Mouse (Mus musculus) liver, postnatal 0 days (tissue): ENCODE results near the gene Cerkl. TPM values are rescaled to one million over a fixed set of nuclear protein-coding genes. Genes with fewer than 3 reads are reported as not detected.

Experiments used
- ATAC-seq: fragments of 200-750 bp; cut with Nextera tagmentation; 2 replicates; pipeline ENCODE4 v1.8.0; 2017; ENCODE audit warnings: mild to moderate bottlenecking, moderate library complexity
- DNase-seq: peaks from one replicate; pipeline ENCODE4 v3.0.0-alpha.2; 2016
- H3K27ac ChIP-seq: fragments of 300-500 bp; sonication (generic); 2 replicates; pipeline ENCODE4 v1.5.1; 2014; ENCODE audit warnings: antibody characterized with exemption, moderate library complexity, mild to moderate bottlenecking, low read depth
- H3K27me3 ChIP-seq: fragments of 300-500 bp; sonication (generic); 2 replicates; pipeline ENCODE4 v1.6.1; 2014; ENCODE audit warnings: low read length, control low read depth, mixed read lengths; ENCODE audit not compliant: insufficient read depth
- H3K36me3 ChIP-seq: fragments of 300-500 bp; sonication (generic); replicated peaks from 2 replicates; pipeline ENCODE4 v1.6.1; 2014; ENCODE audit warnings: mild to moderate bottlenecking, control low read depth, low read length, moderate library complexity, mixed read lengths; ENCODE audit not compliant: insufficient read depth
- H3K4me1 ChIP-seq: fragments of 300-500 bp; sonication (generic); 2 replicates; pipeline ENCODE4 v1.6.1; 2014; ENCODE audit warnings: antibody characterized with exemption, mild to moderate bottlenecking, control low read depth; ENCODE audit not compliant: insufficient read depth
- H3K4me2 ChIP-seq: fragments of 300-500 bp; sonication (generic); 2 replicates; pipeline ENCODE4 v1.6.1; 2014; ENCODE audit warnings: low read depth, mild to moderate bottlenecking, low read length, moderate library complexity, mixed read lengths
- H3K4me3 ChIP-seq: fragments of 300-500 bp; sonication (generic); 2 replicates; pipeline ENCODE4 v1.5.1; 2014; ENCODE audit warnings: low read depth, low read length
- H3K9ac ChIP-seq: fragments of 300-500 bp; sonication (generic); replicated peaks from 2 replicates; pipeline ENCODE4 v1.6.1; 2014; ENCODE audit warnings: mild to moderate bottlenecking, moderate library complexity
- H3K9me3 ChIP-seq: fragments of 300-500 bp; sonication (generic); 2 replicates; pipeline ENCODE4 v1.6.1; 2016; ENCODE audit warnings: mild to moderate bottlenecking, control low read depth, low read length, mixed read lengths
- CTCF ChIP-seq: sonication (generic); IDR thresholded peaks from 2 replicates; pipeline ENCODE4 v1.5.1; 2016; ENCODE audit warnings: antibody characterized with exemption, low read depth
- EP300 ChIP-seq: IDR thresholded peaks from 2 replicates; pipeline ENCODE4 v1.6.1; 2016; ENCODE audit warnings: antibody characterized with exemption, low read depth, mild to moderate bottlenecking
- WGBS: fragments of 180-500 bp; shearing (Covaris S2); extraction: QIAGEN DNeasy Blood & Tissue Kit; methylation state at CpG from one replicate; pipeline ENCODE4 v1.1.7; 2014; ENCODE audit not compliant: insufficient replicate concordance; 5-methylcytosine and 5-hydroxymethylcytosine counted together
- polyA plus RNA-seq: library from polyadenylated mRNA; unstranded; fragments of >200 nt; fragmentation: Nextera tagmentation; extraction: Ambion mirVana; gene quantifications from 2 replicates; pipeline ENCODE4 v1.2.1, GENCODE M21; 2015

The Cerkl gene
- polyA plus RNA-seq, 1 experiment from 2014 or later, result 6.6 TPM

- no peak overlapping the region for H3K27ac ChIP-seq
- WGBS, result 75% methylated on average over 5 of the region's 5 CpGs
Observed at GRCm38 (mm10) chr2:79405661-79406405, 50.8 kb downstream of the Cerkl start.

GRCm38 (mm10) chr2:79400045-79400444 lies 56.5 kb downstream of the Cerkl start:
- H3K9ac ChIP-seq, result no peak overlapping the region
- DNase-seq (no peak), ATAC-seq (no peak)
- no peaks in the 10 kb centered on the region for H3K36me3 ChIP-seq
- no peaks in the 10 kb centered on the region for H3K9me3 ChIP-seq
- no peak overlapping the region for H3K27ac ChIP-seq
- no peaks in the 10 kb centered on the region for H3K27me3 ChIP-seq
- WGBS, result 70% methylated on average over 4 of the region's 4 CpGs
- H3K4me3 ChIP-seq, result no peak overlapping the region
- H3K4me2 ChIP-seq, result no peak overlapping the region
- no peaks in the 10 kb centered on the region for H3K4me1 ChIP-seq
- TF ChIP-seq EP300 (no peak), CTCF (no peak)

More at GRCm38 (mm10) chr2:79405661-79406405, 50.8 kb downstream of the Cerkl start:
- TF ChIP-seq CTCF (no peak), EP300 (no peak)
- Histone ChIP-seq H3K9ac (no peak overlapping the region), H3K27me3 (no peaks in the 10 kb centered on the region), H3K4me3 (no peak overlapping the region), H3K4me1 (no peaks in the 10 kb centered on the region), H3K4me2 (no peak overlapping the region), H3K9me3 (no peaks in the 10 kb centered on the region), H3K36me3 (no peaks in the 10 kb centered on the region)
- no peak for ATAC-seq
- no peak for DNase-seq

- ATAC-seq, result no peak
- DNase-seq, result no peak
- Histone ChIP-seq H3K4me1 (no peaks in the 10 kb centered on the region), H3K27me3 (no peaks in the 10 kb centered on the region), H3K4me3 (no peak overlapping the region), H3K4me2 (no peak overlapping the region), H3K9me3 (no peaks in the 10 kb centered on the region), H3K27ac (no peak overlapping the region), H3K9ac (no peak overlapping the region), H3K36me3 (no peaks in the 10 kb centered on the region)
- TF ChIP-seq EP300 (no peak), CTCF (no peak)
- WGBS, result 67% methylated on average over 8 of the region's 8 CpGs
Observed at GRCm38 (mm10) chr2:79399234-79400000, 57.2 kb downstream of the Cerkl start.

GRCm38 (mm10) chr2:79398831-79399230 lies 57.8 kb downstream of the Cerkl start:
- Histone ChIP-seq H3K9me3 (no peaks in the 10 kb centered on the region), H3K27me3 (no peaks in the 10 kb centered on the region), H3K4me3 (no peak overlapping the region), H3K4me1 (no peaks in the 10 kb centered on the region), H3K27ac (no peak overlapping the region), H3K36me3 (no peaks in the 10 kb centered on the region), H3K4me2 (no peak overlapping the region), H3K9ac (no peak overlapping the region)
- no peak for ATAC-seq
- no peak for TF ChIP-seq EP300
- no peak for TF ChIP-seq CTCF
- DNase-seq, result no peak
- WGBS, result 64% methylated on average over 5 of the region's 5 CpGs

- H3K4me3 ChIP-seq, result no peak overlapping the region
- 56% methylated on average over 2 of the region's 2 CpGs for WGBS
- DNase-seq, result no peak
- H3K4me2 ChIP-seq, result no peak overlapping the region
- no peak for ATAC-seq
- H3K27ac ChIP-seq, result no peak overlapping the region
- no peak overlapping the region for H3K9ac ChIP-seq
- no peaks in the 10 kb centered on the region for H3K27me3 ChIP-seq
- no peaks in the 10 kb centered on the region for H3K9me3 ChIP-seq
- H3K4me1 ChIP-seq, result no peaks in the 10 kb centered on the region
- H3K36me3 ChIP-seq, result no peaks in the 10 kb centered on the region
- TF ChIP-seq EP300, result no peak
- TF ChIP-seq CTCF, result no peak
Observed at GRCm38 (mm10) chr2:79398343-79398742, 58.2 kb downstream of the Cerkl start.

DNA sequence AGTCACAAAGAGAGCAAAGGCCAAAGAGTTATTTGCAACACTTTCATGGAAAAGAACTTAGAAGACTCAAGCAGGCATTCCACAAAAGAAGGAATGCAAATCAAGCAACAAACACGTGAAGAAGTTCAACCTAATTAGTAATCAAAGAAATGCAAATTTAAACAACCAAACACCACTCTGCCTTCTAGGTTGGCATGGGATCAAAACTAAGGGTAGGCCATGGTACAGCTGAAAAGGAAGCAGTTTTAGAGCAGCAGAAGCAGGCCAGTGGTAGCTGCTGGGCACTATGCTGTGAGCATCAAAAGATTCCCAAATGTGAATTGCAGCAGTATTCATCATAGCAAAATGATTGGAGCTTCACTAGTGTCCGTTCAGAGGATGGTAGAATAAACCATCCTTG lies 59.5 kb downstream of the Cerkl start:
- Histone ChIP-seq H3K4me2 (no peak overlapping the region), H3K27ac (no peak overlapping the region), H3K27me3 (no peaks in the 10 kb centered on the region), H3K4me1 (no peaks in the 10 kb centered on the region), H3K9ac (no peak overlapping the region), H3K36me3 (no peaks in the 10 kb centered on the region), H3K4me3 (no peak overlapping the region), H3K9me3 (no peaks in the 10 kb centered on the region)
- DNase-seq, result no peak
- TF ChIP-seq EP300, result no peak
- WGBS, result 60% methylated on average over 2 of the region's 2 CpGs
- ATAC-seq, result no peak
